Mouse (Mus musculus): ENCODE data around the gene Tex13a.

The Tex13a gene

DNA sequence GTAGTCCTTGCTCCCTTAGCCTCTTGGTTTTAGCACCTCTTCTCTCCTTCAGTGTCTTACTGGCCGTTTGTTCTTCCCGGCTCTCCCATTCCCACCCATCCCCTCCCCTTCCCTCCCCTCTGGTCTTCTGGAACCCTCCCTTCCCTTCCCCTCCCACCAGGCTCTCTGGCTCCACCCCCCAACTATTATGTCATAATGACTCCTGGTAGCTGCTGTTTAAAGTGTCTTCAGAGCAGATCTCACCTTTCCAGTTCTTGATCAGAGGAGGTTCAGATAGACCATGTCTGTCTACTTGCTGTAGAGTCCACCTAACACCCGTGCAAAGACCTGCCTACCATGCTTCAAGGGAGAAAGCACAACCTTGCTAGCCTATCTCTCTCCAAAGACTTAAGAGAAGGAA, at the start of gene Tex13a:
Gene Tex13a, minus strand, starts transcription at position 101 of the 400 bp plus-strand sequence.
- no peak for DNase-seq

DNA sequence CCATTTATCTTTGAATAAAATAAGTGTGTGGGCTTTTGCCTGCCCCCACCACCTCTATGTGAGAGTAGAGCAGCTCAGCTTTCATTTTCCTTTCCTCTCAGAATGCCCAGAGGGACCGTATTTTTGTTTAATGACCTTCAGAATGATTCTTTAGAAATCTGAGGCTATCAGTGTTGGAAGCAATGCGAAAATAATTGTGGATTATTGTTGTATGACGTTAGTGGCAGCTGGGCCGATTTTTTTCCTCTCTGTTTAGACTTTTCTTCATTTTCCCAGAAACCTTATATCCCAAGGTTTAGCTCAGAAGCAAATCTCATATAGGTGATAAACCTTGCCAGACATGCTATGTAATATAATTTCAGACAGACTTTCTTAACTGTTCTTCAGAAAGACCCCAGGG, 25.2 kb upstream of the Tex13a start:
- no peak for DNase-seq

DNA sequence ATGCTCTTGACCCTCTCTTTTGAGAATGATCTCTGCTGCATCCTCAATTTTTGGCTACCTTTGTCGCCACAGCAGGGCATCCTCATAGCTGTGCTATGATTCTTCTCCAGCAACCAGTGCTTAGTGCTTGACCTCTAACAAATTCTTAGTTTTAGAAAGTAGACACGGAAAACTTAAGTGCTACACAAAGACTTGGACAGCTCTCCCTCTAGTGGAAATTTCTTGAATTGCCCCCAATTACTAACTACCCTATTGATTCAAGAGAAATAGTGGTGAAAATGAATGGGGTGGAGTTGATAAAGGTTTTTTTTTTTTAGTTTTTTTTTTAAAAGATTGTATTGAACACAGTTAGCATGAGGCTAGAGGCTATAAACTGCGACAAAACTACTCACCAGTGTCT, 39.2 kb downstream of the Tex13a start:
- DNase-seq, result peak; percentile 6
